Mouse (Mus musculus): ENCODE data around the gene Rsph3b.

Gene Rsph3b

GRCm38 (mm10) chr17:6865580-6865979 is 82.9 kb downstream of the Rsph3b start:
- DNase-seq (ENCODE audit: low read depth, low spot score), result no peak

- DNase-seq (ENCODE audit: low read depth, low spot score), result no peak
Observed at GRCm38 (mm10) chr17:6864869-6865268, 83.6 kb downstream of the Rsph3b start.

GRCm38 (mm10) chr17:6863521-6863920 is 85.0 kb downstream of the Rsph3b start:
- DNase-seq (ENCODE audit: low read depth, low spot score), result no peak

GRCm38 (mm10) chr17:6862040-6862780 is 86.3 kb downstream of the Rsph3b start:
- DNase-seq (ENCODE audit: low read depth, low spot score), result no peak

GRCm38 (mm10) chr17:6861181-6862039 is 87.1 kb downstream of the Rsph3b start:
- no peak for DNase-seq (ENCODE audit: low read depth, low spot score)

- DNase-seq (ENCODE audit: low read depth, low spot score), result no peak
Observed at GRCm38 (mm10) chr17:6860491-6860897, 88.0 kb downstream of the Rsph3b start.

GRCm38 (mm10) chr17:6860067-6860466 is 88.4 kb downstream of the Rsph3b start:
- no peak for DNase-seq (ENCODE audit: low read depth, low spot score)

Data from c-Kit-negative CD71-positive TER-119-positive erythroid progenitor cells, embryonic 14.5 days (primary cell).